Mouse (Mus musculus): ENCODE results near the gene Nme4. TPM values are rescaled to one million over a fixed set of nuclear protein-coding genes. Genes with fewer than 3 reads are reported as not detected.

Nme4 gene
- polyA plus RNA-seq (2014; fragmentation: Illumina TruSeq; extraction: RNeasy Lipid Tissue Mini Kit (QIAGEN cat#74804)), result 2.2 TPM

GRCm38 (mm10) chr17:26095121-26095740 lies at the start of gene Nme4:
TSS of gene Nme4 (minus strand) at chr17:26095602.

DNA sequence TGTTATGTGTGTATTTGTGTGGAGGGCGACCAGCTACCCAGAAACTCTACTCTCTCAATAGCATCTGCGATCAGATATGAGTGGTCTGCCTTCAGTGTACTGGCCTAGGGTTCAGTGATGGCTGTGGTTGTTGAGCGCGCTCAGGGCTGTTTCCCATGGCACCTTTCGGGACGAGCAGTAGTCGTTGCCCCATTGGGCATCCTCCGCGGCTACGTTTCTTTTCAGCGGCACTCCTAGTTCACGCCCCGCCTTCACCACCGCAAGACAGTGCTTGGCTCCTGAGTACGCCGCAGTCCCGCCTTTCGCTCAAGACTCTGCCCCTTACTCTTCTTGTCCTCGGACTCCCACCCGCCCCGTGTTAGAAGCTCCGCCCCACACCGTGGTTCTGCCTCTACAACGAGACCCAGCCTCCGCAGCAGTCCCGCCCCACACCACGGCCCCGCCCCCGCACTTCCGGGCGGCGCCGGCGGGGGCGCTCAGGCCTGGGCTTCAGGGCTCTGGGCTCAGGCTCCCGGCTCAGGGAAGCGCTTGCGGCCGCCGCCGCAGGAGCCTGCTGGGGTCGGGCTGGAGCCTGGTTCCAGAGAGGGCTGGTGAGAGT lies 42.9 kb upstream of the Nme4 start, which contains the start of gene Axin1:
Axin1 (plus strand) TSS at position 450 of the 598 bp plus-strand sequence.

DNA sequence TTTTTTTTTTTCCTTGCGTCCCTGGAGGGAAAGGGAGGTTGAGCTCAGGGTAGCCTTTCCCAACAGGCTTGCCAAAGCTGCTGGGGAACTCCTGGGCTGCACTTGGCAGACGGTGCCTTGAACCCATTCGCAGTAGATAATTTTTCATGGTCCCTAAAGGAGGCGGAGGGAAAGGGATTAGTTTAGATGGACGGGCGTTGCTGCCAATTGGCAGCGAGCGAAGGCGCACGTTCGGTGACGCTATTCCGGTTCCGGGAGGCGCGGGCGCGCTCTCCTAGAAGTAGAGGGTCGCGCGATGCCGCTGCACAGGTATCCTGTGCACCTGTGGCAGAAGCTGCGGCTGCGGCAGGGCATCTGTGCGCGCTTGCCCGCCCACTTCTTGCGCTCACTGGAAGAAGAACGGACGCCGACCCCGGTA lies 27.9 kb upstream of the Nme4 start, which contains the start of gene Mrpl28:
Mrpl28 (plus strand) TSS at position 234 of the 418 bp plus-strand sequence.

DNA sequence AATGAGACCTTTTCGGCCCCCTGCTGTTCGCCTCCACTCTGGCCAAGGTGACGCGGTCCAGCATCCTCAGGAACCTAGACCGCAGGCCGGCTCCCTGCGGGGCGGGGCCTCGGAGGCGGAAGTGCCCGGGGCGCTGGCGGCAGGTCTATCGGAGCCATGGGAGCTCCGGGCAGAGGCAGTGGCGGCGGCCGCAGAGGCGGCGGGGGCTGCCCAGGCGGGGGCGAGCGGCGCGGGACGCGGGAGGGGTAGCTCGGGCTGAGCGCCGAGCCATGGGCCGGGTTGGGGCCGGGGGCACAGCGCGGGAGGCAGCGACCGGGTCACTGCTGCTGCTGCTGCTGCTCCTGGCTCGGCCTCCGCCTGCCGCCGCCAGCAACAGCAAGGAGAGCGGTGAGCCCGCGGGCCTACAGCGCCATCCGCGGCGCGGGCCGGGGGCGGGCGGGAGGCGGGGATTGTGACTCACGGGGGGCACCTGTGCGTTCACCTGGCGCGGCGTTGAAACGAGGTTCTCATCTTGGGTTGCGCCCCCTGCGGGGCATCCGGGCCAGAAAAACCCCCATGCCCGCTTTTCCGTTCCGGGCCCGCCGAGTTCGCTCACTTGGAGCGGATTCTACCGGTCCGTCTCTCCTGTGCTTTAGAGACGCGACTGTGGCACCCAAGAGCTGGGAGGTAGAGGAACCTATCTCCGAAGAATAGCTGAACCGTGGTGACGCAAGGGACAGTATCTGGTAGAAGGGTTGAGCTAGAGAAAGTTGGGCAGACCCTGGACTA lies 18.0 kb upstream of the Nme4 start, which contains the start of gene Tmem8:
Tmem8 (plus strand) TSS at position 119 of the 768 bp plus-strand sequence.

GRCm38 (mm10) chr17:26089905-26090632 lies 5.3 kb downstream of the Nme4 start, which contains the start of gene Decr2:
TSS of gene Decr2 (minus strand) at chr17:26090337.

GRCm38 (mm10) chr17:26068831-26069739 lies 26.3 kb downstream of the Nme4 start, which contains the start of gene Rab11fip3:
TSS of gene Rab11fip3 (minus strand) at chr17:26069555.

Other genes with a start within 250 kb of the Nme4 start
- gene Wdr90, start 234.1 kb downstream of the Nme4 start, polyA plus RNA-seq (2014; fragmentation: Illumina TruSeq; extraction: RNeasy Lipid Tissue Mini Kit (QIAGEN cat#74804)), result 1.0 TPM
- gene Mcrip2, start 226.8 kb downstream of the Nme4 start, polyA plus RNA-seq (2014; fragmentation: Illumina TruSeq; extraction: RNeasy Lipid Tissue Mini Kit (QIAGEN cat#74804)), result not detected
- 10.6 TPM for gene Mettl26, start 220.5 kb downstream of the Nme4 start, polyA plus RNA-seq (2014; fragmentation: Illumina TruSeq; extraction: RNeasy Lipid Tissue Mini Kit (QIAGEN cat#74804))
- not detected for gene Wfikkn1, start 214.7 kb downstream of the Nme4 start, polyA plus RNA-seq (2014; fragmentation: Illumina TruSeq; extraction: RNeasy Lipid Tissue Mini Kit (QIAGEN cat#74804))
- gene Rab40c, start 175.9 kb downstream of the Nme4 start, polyA plus RNA-seq (2014; fragmentation: Illumina TruSeq; extraction: RNeasy Lipid Tissue Mini Kit (QIAGEN cat#74804)), result 1.1 TPM
- gene Pigq, start 150.7 kb downstream of the Nme4 start, polyA plus RNA-seq (2014; fragmentation: Illumina TruSeq; extraction: RNeasy Lipid Tissue Mini Kit (QIAGEN cat#74804)), result 27.4 TPM
- 0.29 TPM for gene Nhlrc4, start 150.6 kb downstream of the Nme4 start, polyA plus RNA-seq (2014; fragmentation: Illumina TruSeq; extraction: RNeasy Lipid Tissue Mini Kit (QIAGEN cat#74804))
- gene A930017K11Rik, start 143.0 kb downstream of the Nme4 start, polyA plus RNA-seq (2014; fragmentation: Illumina TruSeq; extraction: RNeasy Lipid Tissue Mini Kit (QIAGEN cat#74804)), result not detected
- gene Capn15, start 109.8 kb downstream of the Nme4 start, polyA plus RNA-seq (2014; fragmentation: Illumina TruSeq; extraction: RNeasy Lipid Tissue Mini Kit (QIAGEN cat#74804)), result 0.51 TPM
- 2.5 TPM for gene Rab11fip3, start 26.0 kb downstream of the Nme4 start, polyA plus RNA-seq (2014; fragmentation: Illumina TruSeq; extraction: RNeasy Lipid Tissue Mini Kit (QIAGEN cat#74804))
- 15.7 TPM for gene Decr2, start 5.3 kb downstream of the Nme4 start, polyA plus RNA-seq (2014; fragmentation: Illumina TruSeq; extraction: RNeasy Lipid Tissue Mini Kit (QIAGEN cat#74804))
- 0.88 TPM for gene Tmem8, start 17.7 kb upstream of the Nme4 start, polyA plus RNA-seq (2014; fragmentation: Illumina TruSeq; extraction: RNeasy Lipid Tissue Mini Kit (QIAGEN cat#74804))
- gene Mrpl28, start 27.9 kb upstream of the Nme4 start, polyA plus RNA-seq (2014; fragmentation: Illumina TruSeq; extraction: RNeasy Lipid Tissue Mini Kit (QIAGEN cat#74804)), result 7.3 TPM
- 22.3 TPM for gene Axin1, start 43.1 kb upstream of the Nme4 start, polyA plus RNA-seq (2014; fragmentation: Illumina TruSeq; extraction: RNeasy Lipid Tissue Mini Kit (QIAGEN cat#74804))
- not detected for gene Pdia2, start 103.5 kb upstream of the Nme4 start, polyA plus RNA-seq (2014; fragmentation: Illumina TruSeq; extraction: RNeasy Lipid Tissue Mini Kit (QIAGEN cat#74804))
- 0.43 TPM for gene Rgs11, start 107.3 kb upstream of the Nme4 start, polyA plus RNA-seq (2014; fragmentation: Illumina TruSeq; extraction: RNeasy Lipid Tissue Mini Kit (QIAGEN cat#74804))
- gene Arhgdig, start 112.2 kb upstream of the Nme4 start, polyA plus RNA-seq (2014; fragmentation: Illumina TruSeq; extraction: RNeasy Lipid Tissue Mini Kit (QIAGEN cat#74804)), result 0.74 TPM
- 37.1 TPM for gene Fam234a, start 148.6 kb upstream of the Nme4 start, polyA plus RNA-seq (2014; fragmentation: Illumina TruSeq; extraction: RNeasy Lipid Tissue Mini Kit (QIAGEN cat#74804))
- gene Luc7l, start 157.3 kb upstream of the Nme4 start, polyA plus RNA-seq (2014; fragmentation: Illumina TruSeq; extraction: RNeasy Lipid Tissue Mini Kit (QIAGEN cat#74804)), result 70.7 TPM